Mouse (Mus musculus) kidney, embryonic 16.5 days (tissue): ENCODE results near the gene Ptk7. TPM values are rescaled to one million over a fixed set of nuclear protein-coding genes. Genes with fewer than 3 reads are reported as not detected.

Source experiments
- ATAC-seq: fragments of 200-750 bp; cut with Nextera tagmentation; 2 replicates; pipeline ENCODE4 v1.8.0; 2017; ENCODE audit warnings: moderate TSS enrichment; ENCODE audit not compliant: low FRiP score, low TSS enrichment
- H3K27ac ChIP-seq: fragments of 300-500 bp; sonication (generic); 2 replicates; pipeline ENCODE4 v1.5.1; 2014; ENCODE audit warnings: low read length
- H3K27me3 ChIP-seq: fragments of 300-500 bp; sonication (generic); 2 replicates; pipeline ENCODE4 v1.6.1; 2014; ENCODE audit warnings: low read length, control low read depth, mixed read lengths; ENCODE audit not compliant: insufficient read depth
- H3K36me3 ChIP-seq: fragments of 300-500 bp; sonication (generic); 2 replicates; pipeline ENCODE4 v1.6.1; 2014; ENCODE audit warnings: low read length, control low read depth, mixed read lengths; ENCODE audit not compliant: insufficient read depth
- H3K4me1 ChIP-seq: fragments of 300-500 bp; sonication (generic); 2 replicates; pipeline ENCODE4 v1.6.1; 2014; ENCODE audit warnings: low read length, control low read depth, mixed read lengths; ENCODE audit not compliant: insufficient read depth
- H3K4me2 ChIP-seq: fragments of 300-500 bp; sonication (generic); replicated peaks from 2 replicates; pipeline ENCODE4 v1.6.1; 2014; ENCODE audit warnings: low read depth, low read length
- H3K4me3 ChIP-seq: fragments of 300-500 bp; sonication (generic); 2 replicates; pipeline ENCODE4 v1.5.1; 2014; ENCODE audit warnings: mild to moderate bottlenecking, low read length
- H3K9ac ChIP-seq: fragments of 300-500 bp; sonication (generic); replicated peaks from 2 replicates; pipeline ENCODE4 v1.6.1; 2014; ENCODE audit warnings: low read length
- H3K9me3 ChIP-seq: fragments of 300-500 bp; sonication (generic); 2 replicates; pipeline ENCODE4 v1.6.1; 2016; ENCODE audit warnings: low read length, control low read depth
- WGBS: fragments of 180-500 bp; shearing (Covaris S2); extraction: QIAGEN DNeasy Blood & Tissue Kit; methylation state at CpG from one replicate; pipeline ENCODE4 v1.1.7; 2014; 5-methylcytosine and 5-hydroxymethylcytosine counted together
- polyA plus RNA-seq: library from polyadenylated mRNA; unstranded; fragments of >200 nt; fragmentation: Nextera tagmentation; extraction: Ambion mirVana; gene quantifications from 2 replicates; pipeline ENCODE4 v1.2.1, GENCODE M21; 2015

Ptk7 gene
- polyA plus RNA-seq, 1 experiment from 2014 or later: 157 TPM

GRCm38 (mm10) chr17:46612820-46613219, 16.5 kb downstream of the Ptk7 start:
- no peaks in the 10 kb centered on the region for H3K36me3 ChIP-seq
- peak overlapping the region; percentile 20 for H3K4me2 ChIP-seq
- H3K9ac ChIP-seq: peak overlapping the region; percentile 43
- no peak overlapping the region for H3K4me3 ChIP-seq
- H3K9me3 ChIP-seq: no peaks in the 10 kb centered on the region
- H3K27me3 ChIP-seq: no peaks in the 10 kb centered on the region
- peak overlapping the region; percentile 88 for H3K27ac ChIP-seq
- WGBS: 5% methylated on average over 4 of the region's 4 CpGs
- peak; percentile 52 for ATAC-seq
- H3K4me1 ChIP-seq: peaks cover 91% of the 10 kb centered on the region

DNA sequence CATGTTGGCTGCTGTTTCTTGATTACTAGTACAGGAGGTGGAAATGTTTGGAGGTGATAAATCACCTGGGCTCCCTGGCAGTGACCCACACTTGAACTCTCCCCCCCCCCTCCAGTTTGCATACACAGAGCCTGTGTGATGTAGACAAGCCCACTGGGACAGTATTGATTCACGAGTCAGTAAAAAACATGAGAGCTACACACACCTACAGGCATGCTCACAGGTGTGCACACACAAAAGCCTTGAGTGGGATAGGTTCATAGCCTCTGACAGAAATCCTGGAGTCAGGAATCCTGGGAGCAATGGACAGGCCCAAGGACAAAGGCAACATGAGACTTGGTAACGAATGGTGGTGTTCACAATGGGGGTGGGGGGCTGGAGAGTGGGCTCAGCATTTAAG, 17.1 kb downstream of the Ptk7 start:
- Histone ChIP-seq H3K4me2 (peak overlapping the region; percentile 20), H3K27ac (peak overlapping the region; percentile 88), H3K4me3 (no peak overlapping the region), H3K4me1 (peaks cover 84% of the 10 kb centered on the region), H3K9me3 (no peaks in the 10 kb centered on the region), H3K9ac (peak overlapping the region; percentile 43), H3K36me3 (no peaks in the 10 kb centered on the region), H3K27me3 (no peaks in the 10 kb centered on the region)
- WGBS: 16% methylated on average over 2 of the region's 2 CpGs
- 0 out of 2 replicates have a peak, but pooled peaks have one; percentile 20 for ATAC-seq

GRCm38 (mm10) chr17:46611316-46611715, 18.0 kb downstream of the Ptk7 start:
- Histone ChIP-seq H3K36me3 (no peaks in the 10 kb centered on the region), H3K27ac (no peak overlapping the region; the same call in 1 of the 2 replicates), H3K9me3 (no peaks in the 10 kb centered on the region), H3K4me2 (no peak overlapping the region), H3K4me1 (peaks cover 77% of the 10 kb centered on the region), H3K4me3 (no peak overlapping the region), H3K27me3 (no peaks in the 10 kb centered on the region), H3K9ac (no peak overlapping the region)
- no peak for ATAC-seq
- WGBS: 87% methylated on average over 6 of the region's 6 CpGs

GRCm38 (mm10) chr17:46609721-46610514, 19.4 kb downstream of the Ptk7 start:
- Histone ChIP-seq H3K27ac (peak overlapping the region; percentile 72), H3K4me2 (peak overlapping the region; percentile 33), H3K4me1 (peaks cover 78% of the 10 kb centered on the region), H3K27me3 (no peaks in the 10 kb centered on the region), H3K36me3 (no peaks in the 10 kb centered on the region), H3K4me3 (0 out of 2 replicates have a peak overlapping the region, but pooled peaks have one; percentile 4), H3K9me3 (no peaks in the 10 kb centered on the region), H3K9ac (peak overlapping the region; percentile 23; the same call in 1 of the 2 replicates)
- WGBS: 37% methylated on average over 13 of the region's 15 CpGs
- ATAC-seq: peak; percentile 69

DNA sequence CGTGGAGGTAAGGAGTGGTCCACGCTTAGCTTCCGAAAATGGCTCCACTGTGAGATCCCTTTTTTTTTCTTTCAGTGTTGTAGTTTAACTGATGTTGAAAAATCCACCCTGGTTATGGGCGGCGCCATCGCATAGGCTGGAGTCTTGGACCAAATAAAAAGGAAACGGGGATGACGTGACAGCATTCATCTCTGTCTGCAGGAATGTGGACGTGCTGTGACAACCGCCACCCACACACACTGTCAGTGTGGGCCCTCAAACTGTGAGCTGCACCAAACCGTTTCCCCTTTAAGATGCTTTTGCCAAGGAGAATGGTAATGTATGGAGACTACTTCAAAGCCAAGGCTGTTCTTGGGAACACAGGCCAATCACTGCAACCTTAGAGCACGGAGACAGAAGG, 23.3 kb downstream of the Ptk7 start:
- WGBS: 73% methylated on average over 12 of the region's 12 CpGs

GRCm38 (mm10) chr17:46605126-46605525, 24.2 kb downstream of the Ptk7 start:
- 53% methylated on average over 5 of the region's 5 CpGs for WGBS
- Histone ChIP-seq H3K27me3 (no peaks in the 10 kb centered on the region), H3K9me3 (no peaks in the 10 kb centered on the region), H3K4me3 (no peak overlapping the region), H3K9ac (0 out of 2 replicates have a peak overlapping the region, but pooled peaks have one; percentile 39), H3K4me2 (no peak overlapping the region), H3K36me3 (no peaks in the 10 kb centered on the region), H3K4me1 (peaks cover 43% of the 10 kb centered on the region), H3K27ac (peak overlapping the region; percentile 43; the same call in 1 of the 2 replicates)
- ATAC-seq: no peak

More for the DNA sequence above, 23.3 kb downstream of the Ptk7 start:
- Histone ChIP-seq H3K9ac (no peak overlapping the region), H3K4me2 (no peak overlapping the region), H3K9me3 (no peaks in the 10 kb centered on the region), H3K27ac (0 out of 2 replicates have a peak overlapping the region, but pooled peaks have one; percentile 14), H3K27me3 (no peaks in the 10 kb centered on the region), H3K4me1 (peaks cover 51% of the 10 kb centered on the region), H3K36me3 (no peaks in the 10 kb centered on the region), H3K4me3 (no peak overlapping the region)
- ATAC-seq: no peak

DNA sequence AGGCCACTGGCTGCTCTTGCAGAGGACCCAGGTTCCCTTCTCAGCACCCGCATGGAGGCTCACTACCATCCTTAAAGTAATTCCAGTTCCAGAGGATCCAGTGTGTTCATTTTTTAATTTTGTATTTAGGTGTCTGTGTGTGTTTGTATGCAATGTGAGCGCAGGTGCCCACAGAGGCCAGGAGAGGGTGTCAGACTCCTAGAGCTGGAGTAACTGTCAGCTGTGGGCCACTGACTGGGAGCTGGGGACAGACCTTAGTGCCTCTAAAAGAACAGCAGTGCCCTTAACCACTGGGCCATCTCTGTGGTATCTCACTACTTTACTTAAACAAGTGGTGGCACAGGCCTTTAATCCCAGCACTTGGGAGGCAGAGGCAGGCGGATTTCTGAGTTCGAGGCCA, 26.1 kb downstream of the Ptk7 start:
- Histone ChIP-seq H3K27me3 (no peaks in the 10 kb centered on the region), H3K9ac (no peak overlapping the region), H3K36me3 (no peaks in the 10 kb centered on the region), H3K4me1 (peaks cover 28% of the 10 kb centered on the region), H3K4me2 (no peak overlapping the region), H3K9me3 (no peaks in the 10 kb centered on the region), H3K27ac (no peak overlapping the region), H3K4me3 (no peak overlapping the region)
- ATAC-seq: no peak
- 97% methylated on average over 4 of the region's 4 CpGs for WGBS

DNA sequence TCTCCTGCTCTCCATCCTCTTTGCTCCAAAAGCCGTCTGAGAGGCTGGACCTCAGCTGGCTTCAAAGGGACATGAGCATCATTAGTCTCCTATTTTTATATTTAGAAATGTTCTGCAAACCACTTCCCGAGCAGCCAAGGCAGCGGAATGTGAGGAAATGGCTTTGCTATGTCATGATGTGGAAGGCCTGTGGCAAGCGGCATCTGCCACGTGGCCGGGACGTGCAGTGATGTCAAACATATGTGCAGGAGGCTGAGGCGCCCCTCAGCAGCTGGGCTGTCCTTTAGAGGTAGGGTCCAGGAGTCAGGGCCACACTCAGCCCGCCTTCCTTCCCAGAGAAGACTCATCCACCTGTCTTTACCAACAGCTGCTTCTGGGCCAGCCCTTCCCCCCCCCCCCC, 27.1 kb downstream of the Ptk7 start:
- H3K36me3 ChIP-seq: 0 out of 2 replicates have a peak, but pooled peaks cover 8% of the 10 kb centered on the region
- peak; percentile 57 for ATAC-seq
- WGBS: 58% methylated on average over 9 of the region's 9 CpGs
- no peak overlapping the region for H3K4me2 ChIP-seq
- H3K9me3 ChIP-seq: no peaks in the 10 kb centered on the region
- no peak overlapping the region for H3K9ac ChIP-seq
- H3K27me3 ChIP-seq: no peaks in the 10 kb centered on the region
- H3K4me1 ChIP-seq: peaks cover 25% of the 10 kb centered on the region
- no peak overlapping the region; the same call in 1 of the 2 replicates for H3K27ac ChIP-seq
- H3K4me3 ChIP-seq: no peak overlapping the region

GRCm38 (mm10) chr17:46600569-46600968, 28.7 kb downstream of the Ptk7 start:
- Histone ChIP-seq H3K4me2 (no peak overlapping the region), H3K4me3 (no peak overlapping the region), H3K27me3 (no peaks in the 10 kb centered on the region), H3K4me1 (peaks cover 20% of the 10 kb centered on the region), H3K9ac (no peak overlapping the region), H3K36me3 (0 out of 2 replicates have a peak, but pooled peaks cover 8% of the 10 kb centered on the region), H3K27ac (no peak overlapping the region), H3K9me3 (no peaks in the 10 kb centered on the region)
- WGBS: 97% methylated on average over 2 of the region's 2 CpGs
- no peak for ATAC-seq

DNA sequence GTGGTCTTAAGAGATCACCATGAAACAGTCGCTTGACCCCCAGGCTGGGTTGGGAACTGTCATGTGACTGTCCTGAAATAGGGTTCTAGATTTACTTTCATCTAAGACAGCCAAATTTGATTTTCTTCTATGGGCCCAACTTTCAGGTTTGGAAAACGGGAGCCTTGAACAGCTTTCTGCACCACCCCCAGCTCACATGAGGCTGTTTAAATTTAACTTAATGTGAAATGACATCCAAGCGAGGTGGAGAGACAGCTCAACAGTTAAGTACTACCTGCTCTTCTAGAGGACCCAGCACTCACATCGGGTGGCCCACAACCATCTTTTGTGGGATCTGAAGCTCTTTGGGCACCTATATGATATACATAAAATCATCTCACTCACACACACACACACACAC, 30.3 kb downstream of the Ptk7 start:
- Histone ChIP-seq H3K27me3 (no peaks in the 10 kb centered on the region), H3K27ac (no peak overlapping the region), H3K4me1 (peaks cover 19% of the 10 kb centered on the region), H3K36me3 (0 out of 2 replicates have a peak, but pooled peaks cover 8% of the 10 kb centered on the region), H3K4me3 (no peak overlapping the region), H3K4me2 (no peak overlapping the region), H3K9me3 (no peaks in the 10 kb centered on the region), H3K9ac (no peak overlapping the region)
- WGBS: 79% methylated on average over 4 of the region's 4 CpGs
- ATAC-seq: no peak
